Mouse (Mus musculus) myocyte (in vitro differentiated cells): Measurements from ENCODE around the gene Slc39a9. TPM values are rescaled to one million over a fixed set of nuclear protein-coding genes. Genes with fewer than 3 reads are reported as not detected.

Source experiments
- H3K27me3 ChIP-seq: one replicate; pipeline ENCODE4 v1.6.1; 2011; ENCODE audit not compliant: control insufficient read depth, insufficient read depth, insufficient read length
- H3K36me3 ChIP-seq: one replicate; pipeline ENCODE4 v1.6.1; 2011; ENCODE audit not compliant: control insufficient read depth, insufficient read depth
- H3K4me2 ChIP-seq: one replicate; pipeline ENCODE4 v1.6.1; 2011; ENCODE audit warnings: low read depth, control low read depth
- H3K4me3 ChIP-seq: one replicate; pipeline ENCODE4 v1.5.1; 2011; ENCODE audit warnings: mild to moderate bottlenecking, control low read depth, moderate library complexity
- H3K79me2 ChIP-seq: one replicate; pipeline ENCODE4 v1.6.1; 2011; ENCODE audit not compliant: control insufficient read depth, insufficient read depth
- H3ac ChIP-seq: one replicate; pipeline ENCODE4 v1.6.1; 2011; ENCODE audit not compliant: control insufficient read depth, insufficient read length
- CEBPB ChIP-seq: IDR thresholded peaks from 2 replicates; pipeline ENCODE4 v1.6.1; 2011; ENCODE audit warnings: mild to moderate bottlenecking, moderate library complexity; ENCODE audit not compliant: poor library complexity, insufficient read depth, severe bottlenecking
- E2F4 ChIP-seq: IDR thresholded peaks from one replicate; pipeline ENCODE4 v1.6.1; 2011; ENCODE audit warnings: mild to moderate bottlenecking, control low read depth, moderate library complexity; ENCODE audit not compliant: insufficient read depth
- MAX ChIP-seq: IDR thresholded peaks from one replicate; pipeline ENCODE4 v1.6.1; 2011; ENCODE audit warnings: low read depth, mild to moderate bottlenecking, control low read depth
- MYOD1 ChIP-seq, 3 experiments: IDR thresholded peaks; one replicate each; pipeline ENCODE4 v1.6.1; 2011; ENCODE audit warnings: control low read depth in 2 of 3, low read depth in 2 of 3, mild to moderate bottlenecking in 2 of 3, moderate library complexity in 1 of 3; ENCODE audit not compliant: insufficient read length in 2 of 3, control insufficient read depth in 1 of 3
- MYOG ChIP-seq, 3 experiments: IDR thresholded peaks; one replicate each; pipeline ENCODE4 v1.6.1; 2011; ENCODE audit warnings: control low read depth in 2 of 3, low read depth in 2 of 3, mild to moderate bottlenecking in 2 of 3; ENCODE audit not compliant: insufficient read length in 2 of 3, control insufficient read depth in 1 of 3, insufficient read depth in 1 of 3
- POLR2A ChIP-seq: IDR thresholded peaks from one replicate; pipeline ENCODE4 v1.6.1; 2011; ENCODE audit warnings: low read depth, mild to moderate bottlenecking, control low read depth, moderate library complexity; ENCODE audit not compliant: insufficient read length
- POLR2AphosphoS2 ChIP-seq: IDR thresholded peaks from one replicate; pipeline ENCODE4 v1.6.1; 2011; ENCODE audit warnings: low read depth, control low read depth; ENCODE audit not compliant: insufficient read length
- REST ChIP-seq: IDR thresholded peaks from one replicate; pipeline ENCODE4 v1.6.1; 2011; ENCODE audit warnings: mild to moderate bottlenecking, control low read depth, moderate library complexity; ENCODE audit not compliant: insufficient read depth, insufficient read length
- SRF ChIP-seq: IDR thresholded peaks from one replicate; pipeline ENCODE4 v1.6.1; 2011; ENCODE audit warnings: low read depth; ENCODE audit not compliant: control insufficient read depth, insufficient read length
- TCF12 ChIP-seq: IDR thresholded peaks from one replicate; pipeline ENCODE4 v1.6.1; 2011; ENCODE audit warnings: mild to moderate bottlenecking, control low read depth; ENCODE audit not compliant: poor library complexity, insufficient read depth, severe bottlenecking
- TCF3 ChIP-seq: IDR thresholded peaks from one replicate; pipeline ENCODE4 v1.6.1; 2011; ENCODE audit warnings: low read depth, control low read depth; ENCODE audit not compliant: insufficient read length
- USF1 ChIP-seq: IDR thresholded peaks from one replicate; pipeline ENCODE4 v1.6.1; 2011; ENCODE audit warnings: low read depth, mild to moderate bottlenecking, control low read depth, moderate library complexity
- polyA plus RNA-seq: library from polyadenylated mRNA; unstranded; fragments of >200 nt; fragmentation: generic; extraction: Trizol; gene quantifications from one replicate; pipeline ENCODE4 v1.2.1, GENCODE M21; 2012; ENCODE audit warnings: missing spikeins

The Slc39a9 gene
- polyA plus RNA-seq, 1 experiment = 16.6 TPM

DNA sequence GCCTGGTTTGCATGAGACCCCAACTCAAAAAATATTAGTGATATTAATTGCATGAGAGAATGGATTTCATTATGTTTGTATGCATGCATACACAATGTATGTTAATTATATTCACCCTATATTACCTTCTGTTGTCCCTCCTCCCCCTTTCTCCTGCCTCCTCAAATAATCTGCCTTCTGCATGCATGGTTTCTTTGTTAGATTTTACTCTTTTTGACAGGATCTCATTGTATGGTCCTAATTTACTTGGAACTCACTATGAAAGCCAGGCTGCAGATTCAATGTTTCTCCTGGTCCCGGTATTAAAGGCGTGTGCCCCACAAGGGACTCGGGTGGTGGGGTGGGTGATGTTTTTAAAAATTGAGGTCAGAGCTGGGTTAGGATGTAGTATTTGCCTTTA is 40.6 kb downstream of the Slc39a9 start:
- no peaks in the 10 kb centered on the region for H3K27me3 ChIP-seq
- H3K4me2 ChIP-seq = no peak overlapping the region
- H3ac ChIP-seq = no peak overlapping the region
- no peak overlapping the region for H3K4me3 ChIP-seq
- TF ChIP-seq CEBPB (no peak), SRF (no peak), TCF12 (no peak), POLR2AphosphoS2 (no peak), MYOG (IDR thresholded peaks at IDR 0.05; ENCODE audit: control insufficient read depth in 1 of 3, insufficient read depth in 1 of 3, insufficient read length in 2 of 3, low read depth in 2 of 3) (no peak), REST (no peak), E2F4 (no peak), POLR2A (no peak), MYOD1 (IDR thresholded peaks at IDR 0.05; ENCODE audit: control insufficient read depth in 1 of 3, insufficient read length in 2 of 3, low read depth in 2 of 3) (no peak), TCF3 (no peak), MAX (no peak), USF1 (no peak)
- no peaks in the 10 kb centered on the region for H3K36me3 ChIP-seq
- H3K79me2 ChIP-seq = no peaks in the 10 kb centered on the region

GRCm38 (mm10) chr12:80687788-80688211 is 44.1 kb downstream of the Slc39a9 start:
- no peak overlapping the region for H3K4me2 ChIP-seq
- H3K36me3 ChIP-seq = no peaks in the 10 kb centered on the region
- H3K4me3 ChIP-seq = no peak overlapping the region
- H3K79me2 ChIP-seq = no peaks in the 10 kb centered on the region
- TF ChIP-seq TCF12 = no peak
- TF ChIP-seq MYOD1 (IDR thresholded peaks at IDR 0.05; ENCODE audit: control insufficient read depth in 1 of 3, insufficient read length in 2 of 3, low read depth in 2 of 3) = no peak
- no peak for TF ChIP-seq USF1
- TF ChIP-seq MAX = no peak
- TF ChIP-seq POLR2A = no peak
- TF ChIP-seq CEBPB = no peak
- no peak for TF ChIP-seq TCF3
- no peak for TF ChIP-seq E2F4
- TF ChIP-seq POLR2AphosphoS2 = no peak
- no peak for TF ChIP-seq MYOG (IDR thresholded peaks at IDR 0.05; ENCODE audit: control insufficient read depth in 1 of 3, insufficient read depth in 1 of 3, insufficient read length in 2 of 3, low read depth in 2 of 3)
- TF ChIP-seq SRF = no peak
- H3K27me3 ChIP-seq = peaks cover 11% of the 10 kb centered on the region
- no peak overlapping the region for H3ac ChIP-seq

GRCm38 (mm10) chr12:80689696-80690095 is 46.0 kb downstream of the Slc39a9 start:
- H3ac ChIP-seq = no peak overlapping the region
- no peaks in the 10 kb centered on the region for H3K79me2 ChIP-seq
- H3K36me3 ChIP-seq = no peaks in the 10 kb centered on the region
- peaks cover 28% of the 10 kb centered on the region for H3K27me3 ChIP-seq
- no peak overlapping the region for H3K4me2 ChIP-seq
- TF ChIP-seq CEBPB (no peak), USF1 (no peak), MYOD1 (IDR thresholded peaks at IDR 0.05; ENCODE audit: control insufficient read depth in 1 of 3, insufficient read length in 2 of 3, low read depth in 2 of 3) (no peak), MAX (no peak), POLR2A (no peak), REST (no peak), TCF3 (no peak), MYOG (IDR thresholded peaks at IDR 0.05; ENCODE audit: control insufficient read depth in 1 of 3, insufficient read depth in 1 of 3, insufficient read length in 2 of 3, low read depth in 2 of 3) (no peak), SRF (no peak), E2F4 (no peak)
- H3K4me3 ChIP-seq = no peak overlapping the region

GRCm38 (mm10) chr12:80691671-80692091 is 48.0 kb downstream of the Slc39a9 start:
- H3K36me3 ChIP-seq = no peaks in the 10 kb centered on the region
- H3K4me2 ChIP-seq = no peak overlapping the region
- peaks cover 35% of the 10 kb centered on the region for H3K27me3 ChIP-seq
- no peak overlapping the region for H3K4me3 ChIP-seq
- TF ChIP-seq TCF3 (no peak), TCF12 (no peak), MYOD1 (IDR thresholded peaks at IDR 0.05; ENCODE audit: control insufficient read depth in 1 of 3, insufficient read length in 2 of 3, low read depth in 2 of 3) (no peak), CEBPB (no peak), POLR2AphosphoS2 (no peak), REST (no peak), MAX (no peak), POLR2A (no peak), USF1 (no peak), MYOG (IDR thresholded peaks at IDR 0.05; ENCODE audit: control insufficient read depth in 1 of 3, insufficient read depth in 1 of 3, insufficient read length in 2 of 3, low read depth in 2 of 3) (no peak), SRF (no peak), E2F4 (no peak)
- H3K79me2 ChIP-seq = no peaks in the 10 kb centered on the region
- H3ac ChIP-seq = no peak overlapping the region
